Mouse (Mus musculus) embryonic facial prominence, embryonic 15.5 days (tissue): ENCODE data around the gene Capn11. TPM values are rescaled to one million over a fixed set of nuclear protein-coding genes. Genes with fewer than 3 reads are reported as not detected.

ENCODE experiments used
- ATAC-seq: fragments of 200-750 bp; cut with Nextera tagmentation; 2 replicates; pipeline ENCODE4 v1.8.0; 2017; ENCODE audit warnings: low read depth, moderate TSS enrichment; ENCODE audit not compliant: insufficient number of reproducible peaks, low FRiP score, low TSS enrichment
- H3K27ac ChIP-seq: fragments of 300-500 bp; sonication (generic); replicated peaks from 2 replicates; pipeline ENCODE4 v1.5.1; 2015; ENCODE audit warnings: mild to moderate bottlenecking, inconsistent platforms
- H3K27me3 ChIP-seq: fragments of 300-500 bp; sonication (generic); 2 replicates; pipeline ENCODE4 v1.6.1; 2015; ENCODE audit warnings: inconsistent platforms
- H3K36me3 ChIP-seq: fragments of 300-500 bp; sonication (generic); 2 replicates; pipeline ENCODE4 v1.6.1; 2015; ENCODE audit warnings: mild to moderate bottlenecking, inconsistent platforms
- H3K4me1 ChIP-seq: fragments of 300-500 bp; sonication (generic); 2 replicates; pipeline ENCODE4 v1.6.1; 2015; ENCODE audit warnings: inconsistent platforms
- H3K4me2 ChIP-seq: fragments of 300-500 bp; sonication (generic); replicated peaks from 2 replicates; pipeline ENCODE4 v1.6.1; 2015; ENCODE audit warnings: mild to moderate bottlenecking, inconsistent platforms
- H3K4me3 ChIP-seq: fragments of 300-500 bp; sonication (generic); replicated peaks from 2 replicates; pipeline ENCODE4 v1.5.1; 2015; ENCODE audit warnings: mild to moderate bottlenecking, inconsistent platforms
- H3K9ac ChIP-seq: fragments of 300-500 bp; sonication (generic); 2 replicates; pipeline ENCODE4 v1.6.1; 2015; ENCODE audit warnings: inconsistent platforms
- H3K9me3 ChIP-seq: fragments of 300-500 bp; sonication (generic); replicated peaks from 2 replicates; pipeline ENCODE4 v1.6.1; 2016; ENCODE audit warnings: inconsistent platforms
- WGBS: fragments of 180-500 bp; shearing (Covaris S2); methylation state at CpG from one replicate; pipeline ENCODE4 v1.1.7; 2015; 5-methylcytosine and 5-hydroxymethylcytosine counted together
- polyA plus RNA-seq: library from polyadenylated mRNA; unstranded; fragments of >200 nt; fragmentation: Nextera tagmentation; extraction: Ambion mirVana; gene quantifications from 2 replicates; pipeline ENCODE4 v1.2.1, GENCODE M21; 2015

The Capn11 gene
- polyA plus RNA-seq, 1 experiment from 2014 or later = 0.77 TPM

DNA sequence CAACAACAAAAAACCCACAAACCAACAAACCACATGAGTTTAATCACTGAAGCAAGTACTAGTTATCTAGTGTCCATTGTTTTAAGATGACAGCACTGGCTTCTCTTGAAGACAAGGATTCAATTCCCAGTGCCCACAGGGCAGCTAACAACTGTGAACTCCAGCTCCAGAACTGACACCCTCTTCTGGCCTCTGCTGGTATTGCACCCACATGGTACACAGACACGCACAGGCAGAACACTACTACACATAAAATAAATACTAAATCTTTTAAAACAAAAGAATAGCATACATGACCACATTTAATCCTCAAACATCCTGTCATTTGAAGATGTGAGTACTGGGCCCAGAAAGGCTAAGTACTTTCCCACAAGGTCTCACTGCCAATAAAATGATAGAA lies 22.5 kb upstream of the Capn11 start:
- H3K36me3 ChIP-seq = peaks cover 18% of the 10 kb centered on the region
- peaks cover 38% of the 10 kb centered on the region for H3K4me1 ChIP-seq
- no peak overlapping the region for H3K4me2 ChIP-seq
- no peak overlapping the region for H3K9ac ChIP-seq
- H3K9me3 ChIP-seq = no peaks in the 10 kb centered on the region
- WGBS = 100% methylated on average over 1 of the region's 1 CpGs
- no peak overlapping the region for H3K4me3 ChIP-seq
- no peaks in the 10 kb centered on the region for H3K27me3 ChIP-seq
- no peak for ATAC-seq
- no peak overlapping the region for H3K27ac ChIP-seq

DNA sequence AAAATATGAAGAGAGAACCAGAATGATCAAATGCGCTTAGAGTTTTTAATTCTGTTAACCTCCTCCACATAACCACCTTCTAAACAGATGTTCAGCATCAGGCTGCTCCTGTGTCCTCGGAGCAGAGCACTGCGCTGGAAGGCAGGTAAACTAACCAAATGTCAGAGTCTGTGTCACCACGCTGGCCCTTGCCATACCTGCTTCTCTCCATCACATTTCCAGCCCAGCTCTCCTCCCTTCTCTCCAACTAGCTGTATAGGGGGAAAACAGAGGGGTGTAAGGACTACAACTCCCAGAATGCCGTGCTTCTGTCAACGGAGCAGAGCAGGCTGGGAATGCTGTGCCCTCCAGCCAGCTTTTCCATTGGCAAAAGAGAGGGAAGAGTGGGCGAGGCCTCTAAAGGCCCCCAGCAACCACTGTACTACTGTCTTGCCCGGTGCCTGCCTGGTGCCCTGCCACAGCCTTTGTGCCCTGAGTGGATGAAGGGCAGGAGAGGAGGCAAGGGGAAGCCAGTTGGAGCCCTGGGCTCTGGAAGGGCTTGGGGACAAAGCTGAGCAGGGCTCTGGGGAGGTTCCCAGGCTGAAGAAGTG lies 21.4 kb upstream of the Capn11 start:
- H3K27ac ChIP-seq = peak overlapping the region; percentile 74
- peak overlapping the region; percentile 45 for H3K4me2 ChIP-seq
- peak; percentile 65 for ATAC-seq
- H3K9ac ChIP-seq = no peak overlapping the region; the same call in 1 of the 2 replicates
- peaks cover 38% of the 10 kb centered on the region for H3K4me1 ChIP-seq
- 45% methylated on average over 8 of the region's 8 CpGs for WGBS
- H3K36me3 ChIP-seq = peaks cover 29% of the 10 kb centered on the region
- no peaks in the 10 kb centered on the region for H3K9me3 ChIP-seq
- H3K4me3 ChIP-seq = peak overlapping the region; percentile 11; the same call in 1 of the 2 replicates
- H3K27me3 ChIP-seq = no peaks in the 10 kb centered on the region

DNA sequence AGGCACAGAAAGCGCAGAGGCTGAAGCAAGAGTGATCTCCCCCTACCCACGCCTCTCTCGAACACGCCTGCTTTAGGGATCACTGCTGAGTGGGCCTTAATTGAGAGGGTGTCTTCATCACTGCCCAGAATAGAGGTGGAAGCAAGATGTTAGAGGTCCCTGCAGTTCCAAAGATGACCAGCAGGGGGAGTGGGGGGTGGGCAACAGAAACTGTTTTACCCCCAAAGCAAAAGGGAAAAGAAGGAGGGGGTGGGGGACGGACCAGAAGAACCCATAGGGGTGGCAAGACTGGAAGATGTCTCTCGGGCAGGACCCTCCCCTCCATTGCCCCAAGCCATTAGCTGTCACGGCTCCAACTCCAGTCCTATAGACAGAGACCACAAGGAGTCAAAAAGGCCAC lies 19.0 kb upstream of the Capn11 start:
- Histone ChIP-seq H3K4me3 (no peak overlapping the region), H3K9me3 (no peaks in the 10 kb centered on the region), H3K27ac (no peak overlapping the region), H3K36me3 (peaks cover 49% of the 10 kb centered on the region), H3K4me1 (peaks cover 24% of the 10 kb centered on the region), H3K27me3 (no peaks in the 10 kb centered on the region), H3K4me2 (no peak overlapping the region), H3K9ac (no peak overlapping the region)
- 30% methylated on average over 7 of the region's 7 CpGs for WGBS
- peak; percentile 25; the same call in 1 of the 2 replicates for ATAC-seq

DNA sequence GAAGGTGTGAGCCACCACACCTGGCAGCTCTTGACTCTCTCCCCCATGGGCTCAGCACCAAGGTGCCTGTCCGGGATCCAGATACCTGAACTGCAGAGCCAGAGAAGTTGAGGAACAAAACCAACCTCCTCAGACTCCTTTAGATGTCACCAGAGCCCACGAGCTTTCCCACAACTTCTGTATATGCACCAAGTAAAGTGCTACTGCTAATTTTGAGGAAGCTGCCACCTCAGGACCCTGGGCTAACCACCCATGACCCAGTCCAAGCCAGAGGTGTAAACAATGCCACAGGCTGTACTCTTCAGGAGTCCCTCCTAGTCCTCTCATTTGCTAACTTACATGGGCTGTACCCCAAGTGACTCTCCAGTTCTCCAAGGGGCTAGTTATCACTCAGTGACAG lies 13.5 kb upstream of the Capn11 start:
- Histone ChIP-seq H3K4me1 (no peaks in the 10 kb centered on the region), H3K9me3 (no peaks in the 10 kb centered on the region), H3K36me3 (peaks cover 78% of the 10 kb centered on the region), H3K4me2 (no peak overlapping the region), H3K27ac (no peak overlapping the region), H3K9ac (no peak overlapping the region), H3K4me3 (no peak overlapping the region), H3K27me3 (no peaks in the 10 kb centered on the region)
- no peak for ATAC-seq
- 87% methylated on average over 2 of the region's 2 CpGs for WGBS

DNA sequence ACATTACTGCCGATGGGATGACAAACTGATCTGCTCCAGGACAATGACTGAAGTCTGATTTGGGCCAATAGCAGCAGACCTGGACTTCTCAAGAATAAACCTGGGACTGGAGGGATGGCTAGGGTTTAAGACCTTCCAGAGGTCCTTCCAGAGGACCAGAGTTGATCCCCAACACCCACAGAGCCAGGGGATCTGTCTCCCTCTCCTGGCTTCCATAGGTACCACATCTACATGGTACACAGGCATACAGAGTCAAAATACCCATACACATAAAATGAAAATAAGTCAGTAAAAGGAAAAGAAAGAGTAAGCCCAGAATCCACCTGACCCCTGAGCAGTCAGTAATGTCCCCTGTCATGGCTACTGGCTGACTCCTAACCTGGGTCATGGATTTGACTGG lies 12.7 kb upstream of the Capn11 start:
- no peak overlapping the region for H3K9ac ChIP-seq
- no peak overlapping the region for H3K27ac ChIP-seq
- no peaks in the 10 kb centered on the region for H3K27me3 ChIP-seq
- no peaks in the 10 kb centered on the region for H3K9me3 ChIP-seq
- no peak overlapping the region for H3K4me3 ChIP-seq
- H3K4me2 ChIP-seq = no peak overlapping the region
- no peak for ATAC-seq
- H3K4me1 ChIP-seq = no peaks in the 10 kb centered on the region
- H3K36me3 ChIP-seq = peaks cover 80% of the 10 kb centered on the region
- 78% methylated on average over 1 of the region's 1 CpGs for WGBS

DNA sequence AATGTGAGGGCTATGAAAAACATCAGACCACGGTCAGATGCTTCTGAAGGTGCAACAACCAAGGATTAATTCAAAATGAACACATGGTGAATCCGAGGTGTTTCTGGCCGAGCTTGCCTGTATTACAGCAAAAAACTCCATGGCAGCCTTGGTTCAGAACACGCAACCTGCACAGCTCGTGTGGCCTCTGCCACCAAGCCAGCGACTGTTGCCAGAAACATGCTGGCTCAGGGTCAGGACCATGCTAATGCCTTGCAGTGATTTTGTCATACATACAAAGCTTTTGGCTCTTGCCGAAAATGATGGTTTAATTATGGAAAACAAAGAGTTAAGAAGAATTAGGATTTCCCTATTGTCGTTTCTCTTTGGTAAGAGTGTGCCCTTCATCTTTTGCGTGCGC lies 8.9 kb upstream of the Capn11 start:
- no peak for ATAC-seq
- 89% methylated on average over 10 of the region's 10 CpGs for WGBS
- no peak overlapping the region for H3K27ac ChIP-seq
- H3K36me3 ChIP-seq = peaks cover 72% of the 10 kb centered on the region
- no peaks in the 10 kb centered on the region for H3K27me3 ChIP-seq
- no peaks in the 10 kb centered on the region for H3K9me3 ChIP-seq
- 0 out of 2 replicates have a peak, but pooled peaks cover 4% of the 10 kb centered on the region for H3K4me1 ChIP-seq
- H3K9ac ChIP-seq = no peak overlapping the region
- no peak overlapping the region for H3K4me3 ChIP-seq
- H3K4me2 ChIP-seq = no peak overlapping the region

DNA sequence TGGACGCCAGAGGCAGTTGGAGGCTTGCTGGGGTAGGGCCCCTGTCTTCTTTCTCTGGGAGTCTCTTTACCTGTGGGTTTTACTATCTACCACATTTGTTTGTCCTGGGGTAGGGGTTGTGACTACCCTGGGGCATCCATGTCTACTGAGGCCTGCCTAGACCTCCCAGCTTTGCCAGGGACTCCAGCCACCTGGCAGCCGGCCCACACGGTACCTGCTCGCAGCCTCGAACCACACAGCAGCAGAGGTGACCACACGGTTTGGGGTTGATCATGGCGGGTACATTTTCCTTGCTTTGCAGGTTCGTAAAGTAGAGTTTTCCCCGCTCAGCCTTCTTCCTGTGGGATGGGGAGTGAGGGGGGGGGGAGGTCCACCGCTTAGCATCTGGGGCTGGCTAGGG lies 8.4 kb upstream of the Capn11 start:
- no peak overlapping the region for H3K9ac ChIP-seq
- no peak for ATAC-seq
- H3K4me2 ChIP-seq = no peak overlapping the region
- peaks cover 69% of the 10 kb centered on the region for H3K36me3 ChIP-seq
- H3K27me3 ChIP-seq = no peaks in the 10 kb centered on the region
- no peaks in the 10 kb centered on the region for H3K9me3 ChIP-seq
- no peak overlapping the region for H3K27ac ChIP-seq
- 83% methylated on average over 10 of the region's 10 CpGs for WGBS
- no peak overlapping the region for H3K4me3 ChIP-seq
- H3K4me1 ChIP-seq = 0 out of 2 replicates have a peak, but pooled peaks cover 4% of the 10 kb centered on the region

DNA sequence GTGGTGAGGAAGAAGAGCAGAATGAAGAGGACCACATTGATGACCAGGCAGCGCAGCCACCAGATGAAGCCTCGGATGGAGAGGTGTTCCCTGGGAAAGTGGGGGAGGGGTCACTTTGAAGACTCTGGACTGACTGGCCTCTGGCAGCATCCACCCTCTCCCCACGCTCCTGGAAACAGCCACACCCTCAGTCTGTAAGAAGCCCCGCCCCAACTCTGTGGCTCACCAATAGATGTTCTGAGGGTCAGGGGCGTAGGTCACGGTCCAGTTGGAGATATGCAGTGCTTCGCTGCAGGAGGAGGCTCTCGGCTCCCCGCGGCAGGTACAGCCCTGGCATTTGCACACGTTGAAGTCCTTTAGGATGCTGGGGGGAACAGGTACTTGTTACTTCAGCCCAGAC lies 7.0 kb upstream of the Capn11 start:
- Histone ChIP-seq H3K36me3 (peaks cover 68% of the 10 kb centered on the region), H3K4me3 (no peak overlapping the region), H3K4me1 (0 out of 2 replicates have a peak, but pooled peaks cover 4% of the 10 kb centered on the region), H3K27me3 (no peaks in the 10 kb centered on the region), H3K9ac (no peak overlapping the region), H3K9me3 (no peaks in the 10 kb centered on the region), H3K27ac (no peak overlapping the region), H3K4me2 (no peak overlapping the region)
- ATAC-seq = no peak
- WGBS = 77% methylated on average over 11 of the region's 11 CpGs

DNA sequence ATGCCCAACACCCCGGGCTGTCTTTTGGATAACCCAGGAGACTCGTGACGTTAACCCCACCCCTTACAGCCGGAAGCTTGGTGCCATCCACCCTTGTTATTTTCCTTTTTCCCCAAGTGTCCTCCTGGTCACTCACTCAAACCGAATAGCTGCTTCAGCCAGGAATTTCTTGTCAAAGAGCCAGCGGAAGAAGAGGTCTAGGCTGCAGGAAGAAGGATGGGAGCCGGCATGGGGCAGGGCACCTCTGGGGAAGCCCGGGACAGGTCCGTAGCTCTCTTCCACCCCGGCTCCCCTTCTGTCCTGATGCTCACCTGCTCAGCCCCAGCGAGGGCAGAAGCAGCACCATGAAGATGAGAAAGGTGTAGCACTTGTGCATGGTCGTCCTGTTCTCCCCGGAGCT lies 5.5 kb upstream of the Capn11 start:
- H3K4me1 ChIP-seq = 0 out of 2 replicates have a peak, but pooled peaks cover 4% of the 10 kb centered on the region
- H3K4me2 ChIP-seq = no peak overlapping the region
- no peak overlapping the region for H3K27ac ChIP-seq
- H3K9ac ChIP-seq = peak overlapping the region; percentile 0; the same call in 1 of the 2 replicates
- peaks cover 59% of the 10 kb centered on the region for H3K36me3 ChIP-seq
- H3K9me3 ChIP-seq = no peaks in the 10 kb centered on the region
- H3K27me3 ChIP-seq = no peaks in the 10 kb centered on the region
- no peak for ATAC-seq
- H3K4me3 ChIP-seq = no peak overlapping the region
- WGBS = 87% methylated on average over 13 of the region's 13 CpGs

DNA sequence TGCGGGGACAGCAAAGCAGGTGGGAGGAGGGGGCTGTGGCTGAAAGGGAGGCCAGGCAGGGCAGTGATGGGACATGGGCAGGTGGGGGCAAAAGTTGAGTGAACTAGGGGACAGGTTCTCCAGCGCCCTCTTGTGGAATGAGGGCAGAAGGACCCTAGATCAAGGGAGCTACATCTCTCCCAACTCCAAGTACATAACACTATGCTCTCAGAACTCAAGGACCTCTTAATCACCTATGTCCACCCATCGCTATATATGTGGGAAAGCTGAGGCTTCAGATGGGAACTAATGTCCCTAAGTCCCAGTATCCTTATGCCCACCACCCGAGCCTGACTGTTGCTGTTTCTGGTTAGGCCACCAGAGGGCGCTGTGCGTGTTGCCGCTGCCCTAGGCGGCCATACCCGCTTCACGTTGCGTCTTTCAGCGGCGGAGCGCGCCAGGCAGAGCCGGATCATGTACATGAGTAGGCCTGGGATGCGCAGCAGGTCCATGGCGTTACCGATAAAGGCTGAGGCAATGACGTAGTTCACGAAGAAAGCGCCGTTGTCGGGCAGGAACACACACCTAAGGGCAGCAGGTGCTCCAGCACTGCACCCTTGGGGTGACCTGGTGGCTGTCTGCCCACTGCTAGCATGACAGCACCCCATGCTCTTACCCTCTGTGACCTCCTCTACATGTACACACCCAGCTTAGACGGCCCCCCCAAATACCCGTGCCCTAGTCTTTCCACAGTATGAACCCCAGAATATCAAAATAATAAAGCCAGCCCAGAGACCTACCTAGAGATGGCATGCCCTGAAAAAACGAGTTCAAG lies 4.2 kb upstream of the Capn11 start:
- H3K4me2 ChIP-seq = no peak overlapping the region

DNA sequence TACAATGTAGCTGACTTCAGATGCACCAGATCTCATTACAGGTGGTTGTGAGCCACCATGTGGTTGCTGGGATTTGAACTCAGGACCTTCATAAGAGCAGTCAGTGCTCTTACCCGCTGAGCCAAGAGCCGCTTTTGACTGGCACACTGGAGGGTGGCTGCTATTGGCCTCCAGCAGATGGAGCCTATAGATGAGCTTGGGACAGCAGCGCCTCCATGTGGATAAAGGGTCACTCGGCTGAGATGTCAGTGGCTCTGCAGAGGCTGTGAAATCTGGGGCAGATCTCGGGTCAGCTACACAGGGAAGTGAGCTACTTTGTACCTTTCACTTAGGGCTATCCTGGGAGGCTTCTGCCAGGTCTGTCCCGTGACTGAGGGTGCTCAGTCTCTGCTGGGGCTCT lies 3.3 kb downstream of the Capn11 start:
- Histone ChIP-seq H3K27me3 (no peaks in the 10 kb centered on the region), H3K4me3 (no peak overlapping the region), H3K4me1 (no peaks in the 10 kb centered on the region), H3K9me3 (no peaks in the 10 kb centered on the region), H3K9ac (no peak overlapping the region), H3K27ac (no peak overlapping the region), H3K4me2 (no peak overlapping the region), H3K36me3 (peaks cover 4% of the 10 kb centered on the region; the same call in 1 of the 2 replicates)
- ATAC-seq = no peak
- WGBS = 20% methylated on average over 6 of the region's 6 CpGs

More for the DNA sequence above, 4.2 kb upstream of the Capn11 start:
- no peak overlapping the region for H3K27ac ChIP-seq
- H3K27me3 ChIP-seq = no peaks in the 10 kb centered on the region
- no peak for ATAC-seq
- no peak overlapping the region; the same call in 1 of the 2 replicates for H3K4me3 ChIP-seq
- peaks cover 53% of the 10 kb centered on the region for H3K36me3 ChIP-seq
- WGBS = 27% methylated on average over 27 of the region's 27 CpGs
- no peak overlapping the region for H3K9ac ChIP-seq
- no peaks in the 10 kb centered on the region for H3K9me3 ChIP-seq
- 0 out of 2 replicates have a peak, but pooled peaks cover 4% of the 10 kb centered on the region for H3K4me1 ChIP-seq
